Comparison of ENCODE assay signal across 20 mouse cellular contexts in the genomic region with DNA sequence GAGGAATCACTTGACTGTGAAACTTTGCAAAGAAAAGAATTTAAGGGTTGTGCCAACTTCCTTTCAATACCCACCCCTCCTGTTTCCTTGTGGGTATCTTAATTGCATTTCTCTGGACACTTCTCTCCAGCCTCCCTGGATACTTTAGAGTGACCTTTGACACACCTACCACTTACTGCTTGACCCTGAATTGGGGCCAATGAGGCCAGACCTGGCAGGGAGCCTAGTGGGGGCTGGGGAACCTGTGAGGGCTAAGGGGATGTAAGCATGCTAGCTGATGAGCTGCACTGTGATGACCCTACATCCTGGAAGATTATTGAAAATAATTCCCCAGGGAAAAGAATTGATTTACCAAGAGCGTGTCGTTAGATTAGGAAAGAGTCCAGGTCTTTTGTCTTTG.
"Had no signal": no experiment of that assay in that cellular context is flagged by ENCODE, and none has a peak within 500 bp of the region (broad histone marks: within the 10 kb centered on the region; RNA-seq: fewer than 3 reads in every experiment).

No protein-coding gene starts in this region.

- H3K9me3 ChIP-seq: limb, embryonic 10.5 days; limb, embryonic 13.5 days; liver, embryonic 12.5 days; liver, embryonic 15.5 days; midbrain, embryonic 12.5 days; midbrain, embryonic 15.5 days; neural tube, embryonic 12.5 days; neural tube, embryonic 15.5 days had no signal

- H3K9ac ChIP-seq: limb, embryonic 13.5 days; liver, embryonic 12.5 days; liver, embryonic 15.5 days; midbrain, embryonic 12.5 days; midbrain, embryonic 15.5 days; neural tube, embryonic 12.5 days; neural tube, embryonic 15.5 days had no signal

- DNase-seq: layer of hippocampus, adult 9-11 months; liver; lung, adult 2 months; right cerebral cortex, adult 18-20 months; right cerebral cortex, postnatal 14 days; right cerebral cortex, postnatal 4 days; thymus, adult 2 months; thymus, postnatal 14 days; thymus, postnatal 4 days had no signal

- H3K27me3 ChIP-seq: limb, embryonic 13.5 days; liver, embryonic 12.5 days; liver, embryonic 15.5 days; midbrain, embryonic 12.5 days; midbrain, embryonic 15.5 days; neural tube, embryonic 12.5 days; neural tube, embryonic 15.5 days had no signal

- H3K4me3 ChIP-seq: layer of hippocampus, adult 2 months; limb, embryonic 10.5 days; limb, embryonic 13.5 days; liver, embryonic 12.5 days; liver, embryonic 15.5 days; midbrain, embryonic 12.5 days; midbrain, embryonic 15.5 days; neural tube, embryonic 12.5 days; neural tube, embryonic 15.5 days had no signal

- H3K4me2 ChIP-seq: limb, embryonic 13.5 days; liver, embryonic 12.5 days; liver, embryonic 15.5 days; midbrain, embryonic 12.5 days; midbrain, embryonic 15.5 days; neural tube, embryonic 12.5 days; neural tube, embryonic 15.5 days had no signal

- H3K4me1 ChIP-seq: liver, embryonic 15.5 days; midbrain, embryonic 15.5 days had no signal

- ATAC-seq: liver, embryonic 12.5 days; midbrain, embryonic 15.5 days had no signal

- H3K27ac ChIP-seq: layer of hippocampus, adult 2 months; limb, embryonic 10.5 days; limb, embryonic 13.5 days; liver, embryonic 12.5 days; liver, embryonic 15.5 days; macrophage; midbrain, embryonic 12.5 days; midbrain, embryonic 15.5 days; neural tube, embryonic 12.5 days; neural tube, embryonic 15.5 days; stomach, postnatal 0 days had no signal

- H3K36me3 ChIP-seq: limb, embryonic 10.5 days; limb, embryonic 13.5 days; liver, embryonic 12.5 days; liver, embryonic 15.5 days; midbrain, embryonic 12.5 days; midbrain, embryonic 15.5 days; neural tube, embryonic 12.5 days; neural tube, embryonic 15.5 days had no signal
